Mouse (Mus musculus) midbrain, embryonic 13.5 days (tissue): ENCODE data around the gene C2cd3. TPM values are rescaled to one million over a fixed set of nuclear protein-coding genes. Genes with fewer than 3 reads are reported as not detected.
"Not testable (repeated sequence)": the region's sequence is repeated elsewhere in the genome, so short reads cannot be mapped to it uniquely, and the experiment has no call there.

Experiments
- ATAC-seq: fragments of 200-750 bp; cut with Nextera tagmentation; 2 replicates; pipeline ENCODE4 v1.8.0; 2017; ENCODE audit warnings: mild to moderate bottlenecking, moderate TSS enrichment, moderate library complexity
- H3K27ac ChIP-seq: fragments of 300-500 bp; sonication (generic); 2 replicates; pipeline ENCODE4 v1.5.1; 2015; ENCODE audit warnings: inconsistent platforms, mild to moderate bottlenecking, moderate library complexity
- H3K27me3 ChIP-seq: fragments of 300-500 bp; sonication (generic); 2 replicates; pipeline ENCODE4 v1.6.1; 2015; ENCODE audit warnings: mild to moderate bottlenecking, inconsistent platforms
- H3K36me3 ChIP-seq: fragments of 300-500 bp; sonication (generic); 2 replicates; pipeline ENCODE4 v1.6.1; 2015; ENCODE audit warnings: mild to moderate bottlenecking, inconsistent platforms
- H3K4me1 ChIP-seq: fragments of 300-500 bp; sonication (generic); replicated peaks from 2 replicates; pipeline ENCODE4 v1.6.1; 2015; ENCODE audit warnings: inconsistent platforms
- H3K4me2 ChIP-seq: fragments of 300-500 bp; sonication (generic); replicated peaks from 2 replicates; pipeline ENCODE4 v1.6.1; 2015; ENCODE audit warnings: moderate library complexity, mild to moderate bottlenecking, inconsistent platforms
- H3K4me3 ChIP-seq: fragments of 300-500 bp; sonication (generic); replicated peaks from 2 replicates; pipeline ENCODE4 v1.5.1; 2015; ENCODE audit warnings: mild to moderate bottlenecking, inconsistent platforms
- H3K9ac ChIP-seq: fragments of 300-500 bp; sonication (generic); replicated peaks from 2 replicates; pipeline ENCODE4 v1.6.1; 2015; ENCODE audit warnings: mild to moderate bottlenecking, inconsistent platforms
- H3K9me3 ChIP-seq: fragments of 300-500 bp; sonication (generic); 2 replicates; pipeline ENCODE4 v1.6.1; 2016; ENCODE audit warnings: mild to moderate bottlenecking, inconsistent platforms
- WGBS: fragments of 180-500 bp; shearing (Covaris S2); methylation state at CpG from one replicate; pipeline ENCODE4 v1.1.7; 2015; 5-methylcytosine and 5-hydroxymethylcytosine counted together
- polyA plus RNA-seq: library from polyadenylated mRNA; unstranded; fragments of >200 nt; fragmentation: Nextera tagmentation; extraction: Ambion mirVana; gene quantifications from 2 replicates; pipeline ENCODE4 v1.2.1, GENCODE M21; 2015

Gene C2cd3
- polyA plus RNA-seq, 1 experiment from 2014 or later, result 28.7 TPM

- Histone ChIP-seq H3K27ac (no peak overlapping the region), H3K27me3 (no peaks in the 10 kb centered on the region), H3K36me3 (peaks cover 14% of the 10 kb centered on the region), H3K9ac (no peak overlapping the region), H3K9me3 (no peaks in the 10 kb centered on the region), H3K4me2 (no peak overlapping the region), H3K4me3 (no peak overlapping the region), H3K4me1 (no peaks in the 10 kb centered on the region)
- no peak for ATAC-seq
- WGBS, result 60% methylated on average over 1 of the region's 1 CpGs
Observed at GRCm38 (mm10) chr7:100474680-100475079, 102.6 kb downstream of the C2cd3 start.

DNA sequence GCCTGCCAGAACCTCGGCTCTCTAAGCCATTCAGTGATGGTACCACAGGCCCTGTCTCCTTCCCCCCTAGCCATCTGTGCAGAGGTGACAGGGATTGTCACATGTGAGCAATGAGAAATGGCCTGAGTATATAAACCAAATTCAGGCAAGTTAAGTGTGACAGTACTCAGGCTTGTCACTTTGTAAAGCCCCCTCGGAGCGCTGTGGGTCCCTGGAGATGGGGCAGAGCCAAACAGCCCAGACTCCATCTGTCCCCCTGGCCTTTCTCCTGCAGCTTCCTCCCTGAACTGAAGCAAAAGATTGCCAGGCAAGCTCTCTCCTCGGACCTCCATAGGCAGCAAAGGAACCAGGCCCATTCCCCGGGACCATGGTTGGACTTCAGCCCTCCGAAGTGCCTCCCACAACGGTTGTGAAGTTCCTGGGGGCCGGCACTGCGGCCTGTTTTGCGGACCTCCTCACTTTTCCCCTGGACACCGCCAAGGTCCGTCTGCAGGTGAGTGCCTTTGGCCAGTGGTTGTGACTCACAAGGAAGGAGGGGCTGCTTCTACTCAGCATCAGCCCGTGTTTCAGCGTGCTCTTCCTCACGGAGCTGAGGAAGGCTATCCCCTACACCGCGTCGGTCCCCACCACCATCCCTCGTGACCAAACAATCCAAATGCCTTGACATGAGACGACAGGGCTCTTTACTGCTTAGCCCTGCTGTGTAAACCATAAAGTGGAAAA, 107.2 kb downstream of the C2cd3 start:
- ATAC-seq, result no peak
- no peaks in the 10 kb centered on the region for H3K4me1 ChIP-seq
- H3K9ac ChIP-seq, result no peak overlapping the region
- no peak overlapping the region for H3K4me2 ChIP-seq
- H3K36me3 ChIP-seq, result no peaks in the 10 kb centered on the region
- 83% methylated on average over 20 of the region's 20 CpGs for WGBS
- H3K27me3 ChIP-seq, result no peaks in the 10 kb centered on the region
- no peak overlapping the region for H3K4me3 ChIP-seq
- H3K27ac ChIP-seq, result no peak overlapping the region
- no peaks in the 10 kb centered on the region for H3K9me3 ChIP-seq

DNA sequence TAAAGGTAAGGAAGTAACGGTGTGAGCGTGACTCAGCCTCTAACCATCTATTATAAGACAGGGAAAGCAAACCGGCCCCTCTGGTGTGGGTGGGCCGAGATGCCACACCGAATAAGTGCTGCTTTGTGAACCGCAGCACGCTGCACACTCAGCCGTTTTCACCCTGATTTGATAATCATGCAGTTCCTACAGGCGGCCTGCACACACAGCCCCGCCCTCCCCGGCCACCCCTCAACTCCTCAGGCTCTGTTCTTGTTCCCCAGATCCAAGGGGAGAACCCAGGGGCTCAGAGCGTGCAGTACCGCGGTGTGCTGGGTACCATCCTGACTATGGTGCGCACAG, 107.8 kb downstream of the C2cd3 start:
- 76% methylated on average over 15 of the region's 15 CpGs for WGBS
- no peaks in the 10 kb centered on the region for H3K4me1 ChIP-seq
- H3K27me3 ChIP-seq, result no peaks in the 10 kb centered on the region
- no peak overlapping the region for H3K4me3 ChIP-seq
- H3K27ac ChIP-seq, result no peak overlapping the region
- H3K9ac ChIP-seq, result no peak overlapping the region
- no peaks in the 10 kb centered on the region for H3K9me3 ChIP-seq
- no peak for ATAC-seq
- H3K36me3 ChIP-seq, result no peaks in the 10 kb centered on the region
- H3K4me2 ChIP-seq, result no peak overlapping the region

- Histone ChIP-seq H3K9ac (no peak overlapping the region), H3K4me1 (no peaks in the 10 kb centered on the region), H3K9me3 (no peaks in the 10 kb centered on the region), H3K4me3 (no peak overlapping the region), H3K27ac (no peak overlapping the region), H3K27me3 (no peaks in the 10 kb centered on the region), H3K4me2 (no peak overlapping the region), H3K36me3 (no peaks in the 10 kb centered on the region)
- no peak for ATAC-seq
- WGBS, result 88% methylated on average over 17 of the region's 17 CpGs
Observed at GRCm38 (mm10) chr7:100480175-100480574, 108.1 kb downstream of the C2cd3 start.

DNA sequence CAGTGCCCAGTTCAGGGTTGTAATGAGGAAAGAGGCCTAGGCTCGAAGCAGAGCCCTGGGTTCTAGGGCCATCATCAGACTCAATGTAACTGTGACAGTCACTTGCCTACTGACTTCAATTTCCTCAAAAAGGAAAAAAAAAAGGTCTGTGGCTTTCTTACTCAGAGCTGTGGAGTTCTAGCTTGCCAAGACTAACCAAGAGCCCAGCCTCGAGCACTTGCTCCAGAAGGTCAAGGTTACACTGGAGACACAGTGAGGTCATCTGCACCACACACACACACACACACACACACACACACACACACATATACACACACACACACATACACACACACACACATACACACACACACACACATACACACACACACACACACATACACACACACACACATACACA, 110.0 kb downstream of the C2cd3 start:
- H3K27ac ChIP-seq, ATAC-seq, H3K9ac ChIP-seq, H3K4me3 ChIP-seq, H3K27me3 ChIP-seq, H3K4me1 ChIP-seq, H3K36me3 ChIP-seq, H3K9me3 ChIP-seq, H3K4me2 ChIP-seq: not testable (repeated sequence)
- 74% methylated on average over 2 of the region's 2 CpGs for WGBS

DNA sequence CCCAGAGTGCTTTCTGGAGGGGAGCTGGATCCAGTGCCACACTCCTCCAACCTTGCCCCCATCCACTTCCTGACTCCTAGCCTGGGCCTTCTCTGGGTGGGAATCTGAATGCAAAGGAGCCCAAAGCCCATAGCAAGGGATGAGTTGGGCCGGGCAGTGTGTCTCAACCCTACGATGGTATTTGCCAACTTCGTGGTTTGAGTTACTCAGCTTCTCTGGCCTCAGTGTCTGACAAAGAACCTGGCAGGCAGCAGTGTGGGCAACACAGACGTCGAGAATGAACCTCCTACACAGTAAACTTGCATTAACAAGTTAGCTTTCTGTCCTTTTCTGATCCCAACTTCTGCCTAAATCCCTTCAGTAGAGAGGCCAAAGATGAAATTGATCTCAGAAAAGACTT, 112.5 kb downstream of the C2cd3 start:
- Histone ChIP-seq H3K4me3 (no peak overlapping the region), H3K27ac (no peak overlapping the region), H3K4me1 (peaks cover 4% of the 10 kb centered on the region; the same call in 1 of the 2 replicates), H3K27me3 (no peaks in the 10 kb centered on the region), H3K36me3 (no peaks in the 10 kb centered on the region), H3K9me3 (no peaks in the 10 kb centered on the region), H3K9ac (no peak overlapping the region), H3K4me2 (no peak overlapping the region)
- 87% methylated on average over 5 of the region's 5 CpGs for WGBS
- no peak for ATAC-seq

GRCm38 (mm10) chr7:100487301-100487700, 115.3 kb downstream of the C2cd3 start:
- H3K4me2 ChIP-seq, result no peak overlapping the region
- H3K9me3 ChIP-seq, result no peaks in the 10 kb centered on the region
- H3K27me3 ChIP-seq, result 0 out of 2 replicates have a peak, but pooled peaks cover 2% of the 10 kb centered on the region
- H3K4me3 ChIP-seq, result no peak overlapping the region
- no peak for ATAC-seq
- no peak overlapping the region for H3K9ac ChIP-seq
- no peaks in the 10 kb centered on the region for H3K36me3 ChIP-seq
- H3K4me1 ChIP-seq, result peaks cover 4% of the 10 kb centered on the region; the same call in 1 of the 2 replicates
- no peak overlapping the region for H3K27ac ChIP-seq
- 82% methylated on average over 2 of the region's 2 CpGs for WGBS

GRCm38 (mm10) chr7:100488474-100489048, 116.5 kb downstream of the C2cd3 start:
- peaks cover 13% of the 10 kb centered on the region for H3K4me1 ChIP-seq
- H3K4me3 ChIP-seq, result no peak overlapping the region
- peak; percentile 55 for ATAC-seq
- H3K27me3 ChIP-seq, result peaks cover 9% of the 10 kb centered on the region; the same call in 1 of the 2 replicates
- 25% methylated on average over 10 of the region's 10 CpGs for WGBS
- no peaks in the 10 kb centered on the region for H3K9me3 ChIP-seq
- H3K4me2 ChIP-seq, result no peak overlapping the region
- H3K9ac ChIP-seq, result 0 out of 2 replicates have a peak overlapping the region, but pooled peaks have one; percentile 29
- no peaks in the 10 kb centered on the region for H3K36me3 ChIP-seq
- H3K27ac ChIP-seq, result peak overlapping the region; percentile 47; the same call in 1 of the 2 replicates

DNA sequence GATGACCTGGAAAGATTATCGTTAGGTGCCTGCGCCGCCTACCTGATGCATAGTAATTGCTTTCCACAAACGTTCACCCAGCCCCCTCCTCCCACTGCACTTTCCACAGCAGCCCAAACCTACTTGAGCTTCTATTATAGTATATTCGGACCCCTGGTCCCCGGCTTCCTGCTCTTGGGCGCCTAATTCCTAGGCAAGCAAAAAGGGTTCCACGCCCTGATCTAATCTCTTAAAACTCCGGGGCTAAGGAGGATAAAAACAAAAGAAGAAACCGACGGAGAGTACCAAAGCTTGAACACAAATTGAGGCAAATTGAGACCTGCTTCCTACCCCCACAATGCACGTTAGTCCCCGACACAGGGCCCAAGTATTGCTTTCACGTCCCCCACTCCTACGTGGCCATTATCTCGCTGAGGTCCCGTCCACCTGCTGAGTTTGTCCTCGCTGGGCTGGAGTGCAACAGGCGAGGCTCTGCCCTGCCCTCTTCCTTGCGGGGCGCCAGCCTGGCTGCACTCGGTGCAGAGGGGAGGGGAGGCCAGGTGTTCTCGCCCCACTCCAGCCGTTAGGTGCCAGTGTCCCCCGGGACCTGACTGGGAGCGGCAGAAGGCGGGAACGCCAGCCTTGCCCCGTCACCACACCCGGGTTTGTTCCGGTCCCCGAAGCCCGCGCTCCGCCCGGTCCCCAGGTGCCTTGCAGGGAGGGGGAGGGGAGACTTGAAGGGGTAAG, 120.5 kb downstream of the C2cd3 start:
- peaks cover 43% of the 10 kb centered on the region for H3K4me1 ChIP-seq

GRCm38 (mm10) chr7:100493117-100493483, 121.1 kb downstream of the C2cd3 start, which contains the start of gene Ucp2:
Gene Ucp2 (plus strand): TSS chr7:100493337.
- peaks cover 9% of the 10 kb centered on the region; the same call in 1 of the 2 replicates for H3K27me3 ChIP-seq
- H3K27ac ChIP-seq, result no peak within 1 kb of the TSS
- ATAC-seq, result peak; percentile 18; the same call in 1 of the 2 replicates
- H3K9ac ChIP-seq, result peak within 1 kb of the TSS; percentile 54; the same call in 1 of the 2 replicates
- no peaks in the 10 kb centered on the region for H3K36me3 ChIP-seq
- 2% methylated on average over 22 of the region's 27 CpGs for WGBS
- H3K4me3 ChIP-seq, result peak within 1 kb of the TSS; percentile 38
- H3K4me1 ChIP-seq, result peaks cover 43% of the 10 kb centered on the region
- H3K4me2 ChIP-seq, result peak within 1 kb of the TSS; percentile 65
- H3K9me3 ChIP-seq, result no peaks in the 10 kb centered on the region

More for the DNA sequence above, 120.5 kb downstream of the C2cd3 start:
- 2% methylated on average over 36 of the region's 36 CpGs for WGBS
- H3K9me3 ChIP-seq, result no peaks in the 10 kb centered on the region
- H3K4me2 ChIP-seq, result peak overlapping the region; percentile 65
- H3K36me3 ChIP-seq, result no peaks in the 10 kb centered on the region
- H3K27me3 ChIP-seq, result peaks cover 9% of the 10 kb centered on the region; the same call in 1 of the 2 replicates
- peak; percentile 22; the same call in 1 of the 2 replicates for ATAC-seq
- H3K4me3 ChIP-seq, result peak overlapping the region; percentile 38
- H3K27ac ChIP-seq, result no peak overlapping the region
- peak overlapping the region; percentile 54; the same call in 1 of the 2 replicates for H3K9ac ChIP-seq

DNA sequence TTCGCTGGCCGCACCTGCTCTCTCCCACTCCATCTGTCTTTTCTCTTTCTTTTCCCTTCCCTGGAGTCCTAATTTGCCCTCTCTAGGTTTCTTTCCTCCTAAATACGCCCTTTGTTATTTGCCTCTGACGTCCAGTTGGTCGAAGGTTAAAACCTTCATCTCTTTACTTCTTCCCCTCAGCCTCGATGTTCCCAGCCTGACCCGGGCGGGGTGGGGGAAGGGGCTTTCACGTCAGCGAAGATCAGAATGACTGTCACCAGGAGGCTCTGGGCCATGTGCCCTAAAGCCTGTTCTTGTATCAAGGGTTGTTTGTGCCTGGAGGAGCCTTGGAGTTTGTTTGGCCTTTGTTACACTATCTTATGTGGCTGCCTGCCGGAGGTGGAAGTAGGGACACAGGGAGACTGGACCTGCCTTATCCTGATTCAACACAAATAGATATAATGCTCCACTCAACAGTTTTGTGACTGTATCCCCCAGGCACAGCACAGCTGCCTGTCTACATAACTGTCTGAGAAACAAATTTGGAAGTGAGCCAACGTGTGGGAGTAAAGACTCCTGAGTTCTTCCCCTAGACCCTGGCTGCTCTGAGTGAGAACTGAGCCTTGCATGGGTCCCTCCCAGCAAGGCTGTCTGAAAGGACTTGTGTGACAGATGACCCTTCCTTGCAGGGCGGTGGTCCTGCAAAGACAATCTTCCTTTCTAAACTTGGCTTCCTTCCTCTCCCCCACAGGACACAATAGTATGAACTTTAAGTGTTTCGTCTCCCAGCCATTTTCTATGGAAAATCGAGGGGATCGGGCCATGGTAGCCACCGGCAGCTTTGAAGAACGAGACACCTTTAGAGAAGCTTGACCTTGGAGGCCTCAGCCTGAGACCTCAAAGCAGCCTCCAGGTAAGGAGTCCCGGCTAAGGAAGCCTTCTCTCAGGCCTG, 121.7 kb downstream of the C2cd3 start:
- WGBS, result 40% methylated on average over 19 of the region's 19 CpGs
- Histone ChIP-seq H3K4me3 (peak overlapping the region; percentile 38), H3K9me3 (no peaks in the 10 kb centered on the region), H3K36me3 (peaks cover 3% of the 10 kb centered on the region; the same call in 1 of the 2 replicates), H3K4me2 (peak overlapping the region; percentile 65), H3K9ac (no peak overlapping the region), H3K27me3 (peaks cover 9% of the 10 kb centered on the region; the same call in 1 of the 2 replicates), H3K4me1 (peaks cover 41% of the 10 kb centered on the region), H3K27ac (no peak overlapping the region)
- no peak for ATAC-seq
